Mouse (Mus musculus) lung, adult 2 months (tissue): Measurements from ENCODE around the gene Ran. TPM values are rescaled to one million over a fixed set of nuclear protein-coding genes. Genes with fewer than 3 reads are reported as not detected.

ENCODE experiments used
- DNase-seq: peaks from one replicate; pipeline ENCODE4 v3.0.0; 2022
- H3K4me1 ChIP-seq: fragments of 200-500 bp; 2 replicates; pipeline ENCODE4 v1.6.1; 2011; ENCODE audit warnings: low read length; ENCODE audit not compliant: control insufficient read depth, insufficient read depth
- H3K4me3 ChIP-seq: fragments of 200-500 bp; replicated peaks from 2 replicates; pipeline ENCODE3; 2011; ENCODE audit warnings: low read depth, mild to moderate bottlenecking, control low read depth, low read length; ENCODE audit errors: extremely low read depth
- CTCF ChIP-seq: fragments of 200-500 bp; IDR thresholded peaks from 2 replicates; pipeline ENCODE4 v1.5.1; 2011; ENCODE audit warnings: mild to moderate bottlenecking, low read length, control low read depth; ENCODE audit not compliant: insufficient read depth
- POLR2A ChIP-seq: fragments of 200-500 bp; IDR thresholded peaks from 2 replicates; pipeline ENCODE4 v1.6.1; 2011; ENCODE audit warnings: low read depth, mild to moderate bottlenecking, control low read depth, low read length, borderline replicate concordance; ENCODE audit errors: extremely low read depth
- WGBS: fragments of 180-500 bp; shearing (Covaris S2); methylation state at CpG from one replicate; pipeline ENCODE4 v1.1.7; 2018; 5-methylcytosine and 5-hydroxymethylcytosine counted together
- polyA plus RNA-seq: library from polyadenylated mRNA; depleted of rRNA; stranded (reverse); fragments of >200 nt; gene quantifications from 2 replicates; pipeline ENCODE4 v1.2.3, GENCODE M21; 2012

Gene Ran
- polyA plus RNA-seq, 1 experiment = 43.2 TPM

DNA sequence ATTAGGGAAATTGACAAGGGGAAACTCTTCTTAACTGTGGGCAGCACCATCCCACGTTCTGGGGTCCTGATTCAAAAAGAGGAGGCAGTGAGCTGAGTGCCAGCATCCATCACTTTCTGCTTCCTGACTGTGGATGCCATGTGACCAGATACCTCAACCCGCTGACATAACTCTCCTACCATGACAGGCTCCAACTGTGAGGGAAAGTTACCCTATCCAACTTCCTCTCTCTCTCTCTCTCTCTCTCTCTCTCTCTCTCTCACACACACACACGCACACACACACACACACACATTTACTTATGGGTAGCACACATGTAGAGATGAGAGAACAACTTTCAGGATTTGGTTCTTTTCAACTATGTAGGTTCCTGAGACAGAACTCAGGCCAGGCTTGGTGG is 10.3 kb upstream of the Ran start:
- WGBS = 72% methylated on average over 3 of the region's 3 CpGs
- peaks cover 2% of the 10 kb centered on the region for H3K4me1 ChIP-seq

GRCm38 (mm10) chr5:129010937-129011336 is 8.9 kb upstream of the Ran start:
- DNase-seq = no peak
- Histone ChIP-seq H3K4me1 (peaks cover 2% of the 10 kb centered on the region), H3K4me3 (no peak overlapping the region)
- TF ChIP-seq CTCF = no peak
- no peak for TF ChIP-seq POLR2A
- 86% methylated on average over 2 of the region's 2 CpGs for WGBS

More for the DNA sequence above, 10.3 kb upstream of the Ran start:
- DNase-seq = no peak
- TF ChIP-seq CTCF = no peak
- no peak for TF ChIP-seq POLR2A
- no peak overlapping the region for H3K4me3 ChIP-seq

DNA sequence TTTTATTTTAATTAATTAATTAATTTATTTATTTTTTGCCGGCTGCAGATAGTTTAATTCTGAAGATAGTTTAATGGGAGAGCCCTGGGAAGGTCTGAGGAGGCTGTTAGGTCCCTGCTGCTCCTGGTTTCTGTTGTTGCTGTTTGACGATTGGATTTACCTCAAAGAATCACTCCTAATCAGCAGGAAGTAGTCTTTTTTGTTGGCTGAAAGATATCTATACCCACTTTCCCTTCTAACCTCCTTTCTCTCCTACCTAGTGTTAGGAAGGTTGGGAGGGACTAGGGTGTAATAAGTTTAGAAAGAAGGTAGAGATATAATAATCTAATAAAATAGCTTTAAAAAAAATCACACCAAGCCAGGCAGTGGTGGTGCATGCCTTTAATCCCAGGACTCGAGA is 4.8 kb upstream of the Ran start:
- 70% methylated on average over 3 of the region's 3 CpGs for WGBS
- no peak overlapping the region for H3K4me3 ChIP-seq
- no peak for DNase-seq
- TF ChIP-seq CTCF (no peak), POLR2A (no peak)
- 0 out of 2 replicates have a peak, but pooled peaks cover 3% of the 10 kb centered on the region for H3K4me1 ChIP-seq

DNA sequence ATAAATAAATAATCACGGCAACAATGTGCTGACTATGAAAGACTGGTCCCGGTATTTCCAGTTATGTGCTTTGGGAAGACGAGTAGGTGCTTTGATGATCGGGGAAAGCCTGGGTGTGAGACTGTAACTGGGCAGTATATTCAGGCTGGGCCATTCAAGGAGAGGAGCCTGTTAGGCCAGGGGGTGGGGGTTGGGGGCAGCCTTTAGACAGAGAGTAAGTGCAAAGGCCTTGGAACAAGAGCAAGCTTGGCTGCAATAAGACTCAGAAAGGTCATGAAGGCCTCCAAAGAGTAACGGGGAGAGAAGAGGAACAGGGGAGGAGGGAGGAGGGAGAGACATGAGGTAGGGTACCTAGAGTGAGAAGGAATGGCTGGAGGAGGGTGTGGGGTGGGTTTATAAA is 4.3 kb upstream of the Ran start:
- 84% methylated on average over 5 of the region's 5 CpGs for WGBS
- Histone ChIP-seq H3K4me1 (0 out of 2 replicates have a peak, but pooled peaks cover 3% of the 10 kb centered on the region), H3K4me3 (no peak overlapping the region)
- TF ChIP-seq CTCF = no peak
- no peak for TF ChIP-seq POLR2A
- DNase-seq = no peak

- 95% methylated on average over 3 of the region's 3 CpGs for WGBS
- TF ChIP-seq POLR2A (no peak), CTCF (no peak)
- H3K4me1 ChIP-seq = peaks cover 6% of the 10 kb centered on the region
- DNase-seq = no peak
- H3K4me3 ChIP-seq = no peak overlapping the region
Measured at GRCm38 (mm10) chr5:129016370-129016769, 3.5 kb upstream of the Ran start.

DNA sequence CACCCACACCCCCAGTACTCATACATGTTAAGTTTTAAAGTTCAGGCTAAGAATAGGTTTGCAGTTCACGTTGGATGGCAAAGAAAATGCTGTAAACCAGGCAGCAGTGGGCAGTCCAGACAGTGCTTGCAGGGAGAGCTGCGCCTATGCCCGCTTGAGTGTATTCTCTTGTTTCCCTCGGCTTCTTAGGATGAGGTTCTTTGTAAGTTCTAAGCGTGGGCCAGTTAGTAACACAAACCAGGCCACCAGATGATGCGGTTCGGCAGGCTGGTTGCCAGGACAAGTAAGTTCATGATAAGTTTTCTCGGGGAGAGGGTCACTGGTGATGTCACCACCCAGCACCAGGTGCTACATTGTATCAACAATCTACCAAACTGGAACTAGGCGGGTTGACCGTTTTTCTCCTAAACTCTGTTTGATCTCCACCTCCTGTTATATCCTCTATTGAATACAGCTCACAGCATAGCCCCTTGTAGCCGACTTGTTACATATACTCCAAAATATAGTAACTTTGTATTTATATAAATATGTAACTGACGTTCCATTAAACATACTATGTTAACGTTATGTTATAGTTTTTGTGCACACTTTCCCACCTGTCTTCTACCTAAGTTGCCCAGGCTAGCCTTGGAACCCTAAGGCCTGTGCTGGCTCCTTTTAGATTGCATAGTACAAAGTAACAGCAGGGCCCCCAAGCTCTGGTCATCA is 933 bp upstream of the Ran start:
- TF ChIP-seq CTCF = no peak
- TF ChIP-seq POLR2A = no peak
- WGBS = 77% methylated on average over 13 of the region's 13 CpGs
- peaks cover 8% of the 10 kb centered on the region for H3K4me1 ChIP-seq
- H3K4me3 ChIP-seq = peak overlapping the region; percentile 86
- no peak for DNase-seq

- under 1% methylated on average over 50 of the region's 56 CpGs for WGBS
- TF ChIP-seq CTCF = no peak
- no peak for TF ChIP-seq POLR2A
- DNase-seq = no peak
- Histone ChIP-seq H3K4me1 (peaks cover 8% of the 10 kb centered on the region), H3K4me3 (peak overlapping the region; percentile 98)
Measured at GRCm38 (mm10) chr5:129020300-129020668, 415 bp downstream of the Ran start.

DNA sequence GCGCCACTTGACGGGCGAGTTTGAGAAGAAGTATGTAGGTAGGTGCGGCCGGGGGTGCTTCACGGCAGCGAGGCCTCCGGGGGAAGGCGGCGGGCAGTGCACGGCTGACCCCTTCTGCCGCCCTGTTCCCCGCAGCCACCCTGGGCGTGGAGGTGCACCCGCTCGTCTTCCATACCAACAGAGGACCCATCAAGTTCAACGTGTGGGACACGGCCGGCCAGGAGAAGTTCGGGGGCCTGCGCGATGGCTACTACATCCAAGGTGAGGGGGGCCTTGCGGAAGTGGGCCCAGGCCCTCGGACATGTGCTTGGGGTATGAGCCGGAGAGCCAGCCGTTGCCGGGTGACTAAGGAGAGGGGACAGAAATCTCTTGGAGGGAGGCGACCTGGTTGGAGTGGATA is 862 bp downstream of the Ran start:
- WGBS = 3% methylated on average over 28 of the region's 28 CpGs
- no peak for DNase-seq
- Histone ChIP-seq H3K4me3 (peak overlapping the region; percentile 98), H3K4me1 (peaks cover 8% of the 10 kb centered on the region)
- TF ChIP-seq POLR2A (no peak), CTCF (no peak)

GRCm38 (mm10) chr5:129025048-129025447 is 5.2 kb downstream of the Ran start:
- TF ChIP-seq CTCF (no peak), POLR2A (no peak)
- peaks cover 6% of the 10 kb centered on the region for H3K4me1 ChIP-seq
- 42% methylated on average over 2 of the region's 2 CpGs for WGBS
- no peak overlapping the region for H3K4me3 ChIP-seq
- DNase-seq = no peak

GRCm38 (mm10) chr5:129025725-129026124 is 5.9 kb downstream of the Ran start:
- H3K4me1 ChIP-seq = peaks cover 6% of the 10 kb centered on the region
- no peak for TF ChIP-seq CTCF
- TF ChIP-seq POLR2A = no peak
- no peak overlapping the region for H3K4me3 ChIP-seq
- 94% methylated on average over 2 of the region's 2 CpGs for WGBS
- DNase-seq = no peak

DNA sequence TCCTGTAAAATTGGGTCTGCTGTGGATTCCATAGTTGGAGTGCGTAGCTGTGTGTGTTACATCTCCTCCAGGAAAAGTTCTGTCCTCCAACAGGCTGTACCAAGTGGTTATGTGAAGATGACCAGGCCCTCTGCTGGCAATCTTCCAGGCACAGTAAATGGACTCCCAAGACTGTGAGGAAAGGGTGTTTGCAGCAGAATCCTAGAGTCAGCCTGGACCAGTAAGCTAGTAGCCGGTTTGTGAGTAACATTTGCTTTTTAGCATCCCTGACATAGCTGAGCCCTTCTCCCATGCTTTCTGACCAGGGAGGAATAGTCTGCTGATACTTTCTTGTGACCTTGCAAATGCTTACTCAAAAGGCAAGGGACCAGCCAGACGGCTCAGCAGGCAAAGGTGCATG is 6.3 kb downstream of the Ran start:
- no peak overlapping the region for H3K4me3 ChIP-seq
- peaks cover 4% of the 10 kb centered on the region for H3K4me1 ChIP-seq
- DNase-seq = no peak
- TF ChIP-seq CTCF = no peak
- TF ChIP-seq POLR2A = no peak
- 89% methylated on average over 3 of the region's 3 CpGs for WGBS

DNA sequence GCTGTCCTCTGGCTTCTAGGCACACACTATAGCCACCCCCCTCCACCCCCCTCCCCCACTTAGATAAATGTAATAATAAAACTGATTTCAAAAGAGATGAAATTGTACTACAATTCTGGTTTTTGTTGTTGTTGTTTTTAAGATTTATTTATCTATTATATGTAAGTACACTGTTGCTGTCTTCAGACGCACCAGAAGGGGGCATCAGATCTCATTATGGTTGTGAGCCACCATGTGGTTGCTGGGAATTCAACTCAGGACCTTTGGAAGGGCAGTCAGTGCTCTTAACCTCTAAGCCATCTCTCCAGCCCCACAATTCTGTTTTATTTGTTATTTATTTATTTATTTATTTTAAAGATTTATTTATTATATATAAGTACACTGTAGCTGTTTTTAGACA is 6.8 kb downstream of the Ran start:
- Histone ChIP-seq H3K4me1 (peaks cover 2% of the 10 kb centered on the region; the same call in 1 of the 2 replicates), H3K4me3 (no peak overlapping the region)
- TF ChIP-seq CTCF = no peak
- TF ChIP-seq POLR2A = no peak
- WGBS = 84% methylated on average over 1 of the region's 1 CpGs
- DNase-seq = no peak
